Mouse (Mus musculus) liver, postnatal 0 days (tissue): ENCODE results near the gene Epha4. TPM values are rescaled to one million over a fixed set of nuclear protein-coding genes. Genes with fewer than 3 reads are reported as not detected.

ENCODE experiments used
- ATAC-seq: fragments of 200-750 bp; cut with Nextera tagmentation; 2 replicates; pipeline ENCODE4 v1.8.0; 2017; ENCODE audit warnings: mild to moderate bottlenecking, moderate library complexity
- DNase-seq: peaks from one replicate; pipeline ENCODE4 v3.0.0-alpha.2; 2016
- H3K27ac ChIP-seq: fragments of 300-500 bp; sonication (generic); 2 replicates; pipeline ENCODE4 v1.5.1; 2014; ENCODE audit warnings: antibody characterized with exemption, moderate library complexity, mild to moderate bottlenecking, low read depth
- H3K27me3 ChIP-seq: fragments of 300-500 bp; sonication (generic); 2 replicates; pipeline ENCODE4 v1.6.1; 2014; ENCODE audit warnings: low read length, control low read depth, mixed read lengths; ENCODE audit not compliant: insufficient read depth
- H3K36me3 ChIP-seq: fragments of 300-500 bp; sonication (generic); replicated peaks from 2 replicates; pipeline ENCODE4 v1.6.1; 2014; ENCODE audit warnings: mild to moderate bottlenecking, control low read depth, low read length, moderate library complexity, mixed read lengths; ENCODE audit not compliant: insufficient read depth
- H3K4me1 ChIP-seq: fragments of 300-500 bp; sonication (generic); 2 replicates; pipeline ENCODE4 v1.6.1; 2014; ENCODE audit warnings: antibody characterized with exemption, mild to moderate bottlenecking, control low read depth; ENCODE audit not compliant: insufficient read depth
- H3K4me2 ChIP-seq: fragments of 300-500 bp; sonication (generic); 2 replicates; pipeline ENCODE4 v1.6.1; 2014; ENCODE audit warnings: low read depth, mild to moderate bottlenecking, low read length, moderate library complexity, mixed read lengths
- H3K4me3 ChIP-seq: fragments of 300-500 bp; sonication (generic); 2 replicates; pipeline ENCODE4 v1.5.1; 2014; ENCODE audit warnings: low read depth, low read length
- H3K9ac ChIP-seq: fragments of 300-500 bp; sonication (generic); replicated peaks from 2 replicates; pipeline ENCODE4 v1.6.1; 2014; ENCODE audit warnings: mild to moderate bottlenecking, moderate library complexity
- H3K9me3 ChIP-seq: fragments of 300-500 bp; sonication (generic); 2 replicates; pipeline ENCODE4 v1.6.1; 2016; ENCODE audit warnings: mild to moderate bottlenecking, control low read depth, low read length, mixed read lengths
- CTCF ChIP-seq: sonication (generic); IDR thresholded peaks from 2 replicates; pipeline ENCODE4 v1.5.1; 2016; ENCODE audit warnings: antibody characterized with exemption, low read depth
- EP300 ChIP-seq: IDR thresholded peaks from 2 replicates; pipeline ENCODE4 v1.6.1; 2016; ENCODE audit warnings: antibody characterized with exemption, low read depth, mild to moderate bottlenecking
- WGBS: fragments of 180-500 bp; shearing (Covaris S2); extraction: QIAGEN DNeasy Blood & Tissue Kit; methylation state at CpG from one replicate; pipeline ENCODE4 v1.1.7; 2014; ENCODE audit not compliant: insufficient replicate concordance; 5-methylcytosine and 5-hydroxymethylcytosine counted together
- polyA plus RNA-seq: library from polyadenylated mRNA; unstranded; fragments of >200 nt; fragmentation: Nextera tagmentation; extraction: Ambion mirVana; gene quantifications from 2 replicates; pipeline ENCODE4 v1.2.1, GENCODE M21; 2015

Epha4 gene
- polyA plus RNA-seq, 1 experiment from 2014 or later: 0.51 TPM

- ATAC-seq (no peak), DNase-seq (no peak)
- H3K9ac ChIP-seq: no peak overlapping the region
- no peak overlapping the region for H3K4me3 ChIP-seq
- H3K27me3 ChIP-seq: no peaks in the 10 kb centered on the region
- no peaks in the 10 kb centered on the region for H3K4me1 ChIP-seq
- no peak for TF ChIP-seq CTCF
- TF ChIP-seq EP300: no peak
- no peak overlapping the region for H3K4me2 ChIP-seq
- WGBS: 22% methylated on average over 2 of the region's 2 CpGs
- no peaks in the 10 kb centered on the region for H3K9me3 ChIP-seq
- H3K27ac ChIP-seq: no peak overlapping the region
- H3K36me3 ChIP-seq: no peaks in the 10 kb centered on the region
These were observed 23.7 kb upstream of the Epha4 start for GRCm38 (mm10) chr1:77538559-77538958.

GRCm38 (mm10) chr1:77535905-77536304 is 21.0 kb upstream of the Epha4 start:
- H3K4me1 ChIP-seq: no peaks in the 10 kb centered on the region
- no peak overlapping the region for H3K4me3 ChIP-seq
- 56% methylated on average over 5 of the region's 5 CpGs for WGBS
- H3K4me2 ChIP-seq: no peak overlapping the region
- H3K36me3 ChIP-seq: no peaks in the 10 kb centered on the region
- no peaks in the 10 kb centered on the region for H3K9me3 ChIP-seq
- no peak for DNase-seq
- H3K9ac ChIP-seq: no peak overlapping the region
- no peak for ATAC-seq
- no peak overlapping the region for H3K27ac ChIP-seq
- H3K27me3 ChIP-seq: no peaks in the 10 kb centered on the region
- TF ChIP-seq CTCF: no peak
- no peak for TF ChIP-seq EP300

DNA sequence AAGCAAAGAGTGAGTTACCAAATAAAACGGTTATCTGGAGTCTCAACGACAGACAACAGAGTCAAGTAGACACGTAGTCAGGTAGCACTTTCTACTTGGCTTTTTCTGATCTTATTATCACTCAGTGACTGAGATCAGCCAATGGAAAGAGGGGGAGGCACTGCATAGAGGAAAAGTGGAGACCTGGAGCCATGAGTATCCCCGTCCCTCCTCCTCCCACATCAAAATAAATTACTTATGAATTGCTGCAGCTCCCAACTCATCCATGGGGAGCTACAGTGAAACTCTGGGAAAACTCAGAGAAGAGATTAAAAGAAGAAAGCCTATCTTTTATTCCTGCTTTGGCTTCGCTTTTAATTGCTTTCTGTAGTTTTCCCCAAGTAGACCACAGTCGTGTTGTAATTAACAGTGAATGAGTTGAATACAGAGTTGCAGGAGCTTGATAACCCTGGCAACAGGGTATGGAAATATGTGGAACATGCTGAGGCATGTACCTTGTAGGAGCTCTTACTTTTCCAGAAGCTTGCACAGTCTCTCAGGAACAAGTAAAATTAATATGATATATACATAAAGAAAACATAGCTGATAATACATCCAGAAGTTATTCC is 17.8 kb upstream of the Epha4 start:
- 44% methylated on average over 6 of the region's 6 CpGs for WGBS
- Histone ChIP-seq H3K4me1 (no peaks in the 10 kb centered on the region), H3K27me3 (no peaks in the 10 kb centered on the region), H3K9ac (no peak overlapping the region), H3K9me3 (no peaks in the 10 kb centered on the region), H3K27ac (no peak overlapping the region), H3K4me3 (no peak overlapping the region), H3K36me3 (no peaks in the 10 kb centered on the region), H3K4me2 (no peak overlapping the region)
- TF ChIP-seq CTCF (no peak), EP300 (no peak)
- no peak for ATAC-seq
- DNase-seq: no peak

DNA sequence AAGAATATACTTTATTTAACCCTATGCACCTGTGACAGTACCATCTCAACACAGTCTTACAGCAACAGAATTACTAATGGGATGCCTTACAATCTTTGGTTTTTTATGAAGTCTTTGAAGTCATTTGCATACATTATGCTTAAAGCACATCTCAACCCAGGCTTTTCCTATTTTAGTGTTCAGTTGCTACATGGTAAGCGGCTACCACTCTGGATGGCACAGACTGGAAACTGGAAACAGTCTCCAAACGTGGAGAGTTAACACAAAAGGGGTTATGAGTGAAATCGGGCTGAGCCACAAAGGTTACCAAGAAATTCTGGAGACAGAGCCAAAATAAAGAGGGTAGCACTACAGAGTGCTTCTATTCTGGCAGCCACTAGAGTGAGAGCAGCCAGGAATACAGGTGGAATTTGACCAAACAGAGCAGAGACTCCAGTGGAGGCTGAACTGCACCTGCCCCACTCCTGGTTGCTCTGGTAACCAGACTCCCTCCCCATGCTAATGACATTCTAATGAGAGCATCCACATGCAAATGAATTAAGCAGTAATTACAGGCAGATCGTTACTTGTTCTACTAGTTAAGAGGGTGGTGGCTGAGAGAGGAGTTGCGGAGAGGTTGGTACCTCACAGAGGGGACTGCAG is 17.2 kb upstream of the Epha4 start:
- H3K4me2 ChIP-seq: no peak overlapping the region
- TF ChIP-seq EP300 (no peak), CTCF (no peak)
- no peaks in the 10 kb centered on the region for H3K36me3 ChIP-seq
- H3K9me3 ChIP-seq: no peaks in the 10 kb centered on the region
- H3K4me1 ChIP-seq: no peaks in the 10 kb centered on the region
- DNase-seq (no peak), ATAC-seq (no peak)
- H3K27me3 ChIP-seq: no peaks in the 10 kb centered on the region
- H3K9ac ChIP-seq: no peak overlapping the region
- WGBS: 52% methylated on average over 5 of the region's 5 CpGs
- no peak overlapping the region for H3K4me3 ChIP-seq
- H3K27ac ChIP-seq: no peak overlapping the region

DNA sequence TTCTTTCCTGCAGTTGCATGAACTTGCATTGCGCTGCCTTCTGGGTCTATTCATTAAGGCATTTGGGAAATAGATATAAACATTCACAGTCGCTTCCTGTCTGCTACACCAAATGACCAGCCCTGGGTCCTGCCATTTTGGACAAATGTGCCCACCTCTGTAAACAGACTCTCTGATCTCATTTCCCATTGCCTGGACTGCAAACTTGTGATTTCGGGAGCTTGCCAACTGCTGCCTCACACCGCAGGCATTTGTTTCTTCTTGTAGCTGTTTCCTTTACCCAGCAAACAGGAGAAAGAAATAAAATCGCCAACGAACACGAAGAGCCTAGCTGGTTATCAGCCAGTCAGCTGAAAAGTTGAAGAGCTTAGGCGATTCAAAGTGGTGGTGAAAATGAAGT is 10.2 kb upstream of the Epha4 start:
- no peak overlapping the region for H3K4me2 ChIP-seq

GRCm38 (mm10) chr1:77523354-77523753 is 8.5 kb upstream of the Epha4 start:
- no peak overlapping the region for H3K4me2 ChIP-seq
- WGBS: 69% methylated on average over 2 of the region's 2 CpGs
- TF ChIP-seq EP300 (no peak), CTCF (no peak)
- no peaks in the 10 kb centered on the region for H3K27me3 ChIP-seq
- H3K9me3 ChIP-seq: no peaks in the 10 kb centered on the region
- DNase-seq: no peak
- no peak overlapping the region for H3K9ac ChIP-seq
- ATAC-seq: no peak
- H3K36me3 ChIP-seq: no peaks in the 10 kb centered on the region
- H3K4me3 ChIP-seq: no peak overlapping the region
- H3K4me1 ChIP-seq: no peaks in the 10 kb centered on the region
- no peak overlapping the region for H3K27ac ChIP-seq

More for the DNA sequence above, 10.2 kb upstream of the Epha4 start:
- Histone ChIP-seq H3K9ac (no peak overlapping the region), H3K27ac (no peak overlapping the region), H3K4me1 (no peaks in the 10 kb centered on the region), H3K4me3 (no peak overlapping the region), H3K27me3 (no peaks in the 10 kb centered on the region), H3K9me3 (no peaks in the 10 kb centered on the region), H3K36me3 (no peaks in the 10 kb centered on the region)
- no peak for DNase-seq
- ATAC-seq: no peak
- TF ChIP-seq CTCF (no peak), EP300 (no peak)
- WGBS: 62% methylated on average over 8 of the region's 8 CpGs
